Mouse (Mus musculus) heart, embryonic 15.5 days (tissue): ENCODE measurements around the gene Snx30. TPM values are rescaled to one million over a fixed set of nuclear protein-coding genes. Genes with fewer than 3 reads are reported as not detected.
A peak's percentile ranks its signal among the peaks of the same experiment; 100 is the strongest.

ENCODE experiments used
- ATAC-seq: fragments of 200-750 bp; cut with Nextera tagmentation; replicated peaks from 2 replicates; pipeline ENCODE4 v1.8.0; 2017; ENCODE audit warnings: low read depth, moderate TSS enrichment; ENCODE audit not compliant: insufficient number of reproducible peaks, insufficient read depth, low FRiP score
- H3K27ac ChIP-seq: fragments of 300-500 bp; sonication (generic); 2 replicates; pipeline ENCODE4 v1.5.1; 2015; ENCODE audit warnings: mild to moderate bottlenecking, inconsistent platforms
- H3K27me3 ChIP-seq: fragments of 300-500 bp; sonication (generic); 2 replicates; pipeline ENCODE4 v1.6.1; 2015; ENCODE audit warnings: inconsistent platforms
- H3K36me3 ChIP-seq: fragments of 300-500 bp; sonication (generic); 2 replicates; pipeline ENCODE4 v1.6.1; 2015; ENCODE audit warnings: mild to moderate bottlenecking, inconsistent platforms
- H3K4me1 ChIP-seq: fragments of 300-500 bp; sonication (generic); replicated peaks from 2 replicates; pipeline ENCODE4 v1.6.1; 2015; ENCODE audit warnings: inconsistent platforms
- H3K4me2 ChIP-seq: fragments of 300-500 bp; sonication (generic); 2 replicates; pipeline ENCODE4 v1.6.1; 2015; ENCODE audit warnings: inconsistent platforms, mild to moderate bottlenecking, moderate library complexity
- H3K4me3 ChIP-seq: fragments of 300-500 bp; sonication (generic); 2 replicates; pipeline ENCODE4 v1.5.1; 2015; ENCODE audit warnings: mild to moderate bottlenecking, inconsistent platforms
- H3K9ac ChIP-seq: fragments of 300-500 bp; sonication (generic); 2 replicates; pipeline ENCODE4 v1.6.1; 2015; ENCODE audit warnings: mild to moderate bottlenecking, inconsistent platforms
- H3K9me3 ChIP-seq: fragments of 300-500 bp; sonication (generic); replicated peaks from 2 replicates; pipeline ENCODE4 v1.6.1; 2016; ENCODE audit warnings: inconsistent platforms
- WGBS: fragments of 180-500 bp; shearing (Covaris S2); methylation state at CpG from one replicate; pipeline ENCODE4 v1.1.7; 2015; ENCODE audit warnings: mixed read lengths; 5-methylcytosine and 5-hydroxymethylcytosine counted together
- polyA plus RNA-seq: library from polyadenylated mRNA; unstranded; fragments of >200 nt; fragmentation: Nextera tagmentation; extraction: Ambion mirVana; gene quantifications from 2 replicates; pipeline ENCODE4 v1.2.1, GENCODE M21; 2015

Gene Snx30
- polyA plus RNA-seq, 1 experiment from 2014 or later = 5.3 TPM

DNA sequence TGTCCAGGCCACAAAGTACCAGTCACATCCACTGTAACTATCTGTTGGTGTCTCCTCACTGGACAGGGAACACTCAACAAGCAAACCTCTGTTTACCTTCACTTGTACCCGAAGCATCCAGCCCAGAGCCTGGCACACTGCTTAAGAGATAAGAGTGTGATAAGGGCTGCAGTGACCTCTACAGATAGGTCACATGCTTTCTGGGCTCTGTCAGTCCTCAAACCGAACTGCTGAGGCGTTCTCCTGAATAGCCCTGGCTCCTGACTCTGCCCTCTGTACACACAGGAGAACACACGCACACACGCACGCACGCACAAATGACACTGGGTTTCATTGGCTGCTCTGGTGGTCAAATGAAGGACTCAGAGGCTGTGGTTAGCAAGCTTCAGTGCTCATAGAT lies 8.5 kb downstream of the Snx30 start:
- 27% methylated on average over 7 of the region's 7 CpGs for WGBS
- no peak overlapping the region for H3K9ac ChIP-seq
- H3K36me3 ChIP-seq = no peaks in the 10 kb centered on the region
- H3K27me3 ChIP-seq = no peaks in the 10 kb centered on the region
- no peaks in the 10 kb centered on the region for H3K9me3 ChIP-seq
- peak; percentile 54; the same call in 1 of the 2 replicates for ATAC-seq
- H3K4me2 ChIP-seq = no peak overlapping the region
- H3K4me1 ChIP-seq = peaks cover 54% of the 10 kb centered on the region
- no peak overlapping the region for H3K4me3 ChIP-seq
- peak overlapping the region; percentile 48; the same call in 1 of the 2 replicates for H3K27ac ChIP-seq

GRCm38 (mm10) chr4:59815121-59815810 lies 9.6 kb downstream of the Snx30 start:
- Histone ChIP-seq H3K27me3 (no peaks in the 10 kb centered on the region), H3K36me3 (no peaks in the 10 kb centered on the region), H3K27ac (peak overlapping the region; percentile 48), H3K4me3 (no peak overlapping the region), H3K9me3 (no peaks in the 10 kb centered on the region), H3K9ac (peak overlapping the region; percentile 10; the same call in 1 of the 2 replicates), H3K4me1 (peaks cover 63% of the 10 kb centered on the region), H3K4me2 (no peak overlapping the region)
- no peak for ATAC-seq
- WGBS = 55% methylated on average over 4 of the region's 4 CpGs

DNA sequence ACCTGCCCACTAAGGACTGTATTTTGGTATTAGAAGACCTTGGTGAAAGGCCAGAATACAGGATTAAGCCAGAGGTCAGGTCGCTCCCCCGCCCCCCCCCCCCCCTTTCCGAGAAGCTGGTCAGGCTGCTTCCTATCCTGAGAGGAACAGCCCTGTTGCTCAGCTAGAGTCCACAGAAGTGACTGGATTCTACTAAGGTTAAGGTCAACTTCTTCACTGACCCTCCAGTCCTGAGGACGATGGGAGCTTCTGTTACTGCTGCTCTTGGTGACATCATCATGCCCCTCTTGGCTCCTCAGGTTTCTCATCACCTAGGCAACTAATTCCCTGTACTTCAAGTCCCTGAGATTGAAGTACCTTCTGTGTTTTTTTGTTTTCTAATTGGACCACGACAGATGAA lies 10.4 kb downstream of the Snx30 start:
- H3K4me1 ChIP-seq = peaks cover 63% of the 10 kb centered on the region
- no peaks in the 10 kb centered on the region for H3K36me3 ChIP-seq
- no peaks in the 10 kb centered on the region for H3K27me3 ChIP-seq
- no peak overlapping the region for H3K4me3 ChIP-seq
- no peak overlapping the region for H3K9ac ChIP-seq
- ATAC-seq = no peak
- H3K4me2 ChIP-seq = no peak overlapping the region
- H3K27ac ChIP-seq = no peak overlapping the region
- H3K9me3 ChIP-seq = no peaks in the 10 kb centered on the region
- WGBS = 62% methylated on average over 5 of the region's 5 CpGs

GRCm38 (mm10) chr4:59816477-59816876 lies 10.8 kb downstream of the Snx30 start:
- Histone ChIP-seq H3K36me3 (no peaks in the 10 kb centered on the region), H3K9me3 (no peaks in the 10 kb centered on the region), H3K4me1 (peaks cover 63% of the 10 kb centered on the region), H3K27me3 (no peaks in the 10 kb centered on the region), H3K4me2 (no peak overlapping the region), H3K9ac (no peak overlapping the region), H3K4me3 (no peak overlapping the region), H3K27ac (no peak overlapping the region)
- 47% methylated on average over 9 of the region's 9 CpGs for WGBS
- no peak for ATAC-seq

- Histone ChIP-seq H3K36me3 (no peaks in the 10 kb centered on the region), H3K4me3 (no peak overlapping the region), H3K4me2 (no peak overlapping the region), H3K9ac (no peak overlapping the region), H3K9me3 (no peaks in the 10 kb centered on the region), H3K27me3 (no peaks in the 10 kb centered on the region), H3K4me1 (peaks cover 68% of the 10 kb centered on the region), H3K27ac (no peak overlapping the region)
- WGBS = 69% methylated on average over 5 of the region's 5 CpGs
- no peak for ATAC-seq
Observed at GRCm38 (mm10) chr4:59817790-59818189, 12.2 kb downstream of the Snx30 start.

- Histone ChIP-seq H3K4me2 (no peak overlapping the region), H3K9ac (no peak overlapping the region), H3K9me3 (no peaks in the 10 kb centered on the region), H3K36me3 (no peaks in the 10 kb centered on the region), H3K4me3 (no peak overlapping the region), H3K4me1 (peaks cover 72% of the 10 kb centered on the region), H3K27ac (peak overlapping the region; percentile 69), H3K27me3 (no peaks in the 10 kb centered on the region)
- WGBS = 74% methylated on average over 10 of the region's 10 CpGs
- ATAC-seq = no peak
Observed at GRCm38 (mm10) chr4:59818498-59818897, 12.9 kb downstream of the Snx30 start.

DNA sequence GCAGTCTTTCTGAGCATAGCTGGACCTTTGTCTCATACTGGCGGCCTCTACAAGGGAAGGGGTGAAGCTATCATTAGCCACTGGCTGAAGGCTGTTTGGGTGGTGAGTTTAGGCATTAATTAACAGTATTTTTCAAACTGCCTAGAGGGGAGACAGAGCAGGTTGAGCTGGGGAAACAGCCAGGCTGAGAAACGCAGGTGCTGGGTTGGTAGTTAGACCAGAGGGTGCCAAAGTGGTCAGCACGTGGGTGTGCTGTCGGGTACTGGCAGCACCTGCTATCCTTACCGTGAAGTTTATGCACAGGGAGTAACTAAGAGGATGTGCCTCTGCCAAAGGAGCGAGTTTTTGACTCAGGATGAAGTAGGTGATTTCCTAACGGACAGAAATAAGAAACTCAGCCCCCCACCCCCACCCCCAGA lies 13.4 kb downstream of the Snx30 start:
- Histone ChIP-seq H3K4me2 (peak overlapping the region; percentile 37), H3K4me1 (peaks cover 69% of the 10 kb centered on the region), H3K4me3 (no peak overlapping the region), H3K9ac (no peak overlapping the region), H3K9me3 (no peaks in the 10 kb centered on the region), H3K36me3 (no peaks in the 10 kb centered on the region), H3K27ac (peak overlapping the region; percentile 69), H3K27me3 (no peaks in the 10 kb centered on the region)
- 47% methylated on average over 7 of the region's 7 CpGs for WGBS
- peak; percentile 25; the same call in 1 of the 2 replicates for ATAC-seq

GRCm38 (mm10) chr4:59819477-59820022 lies 13.9 kb downstream of the Snx30 start:
- H3K27ac ChIP-seq = peak overlapping the region; percentile 69
- WGBS = 33% methylated on average over 12 of the region's 12 CpGs
- no peaks in the 10 kb centered on the region for H3K27me3 ChIP-seq
- H3K4me2 ChIP-seq = peak overlapping the region; percentile 37
- peaks cover 64% of the 10 kb centered on the region for H3K4me1 ChIP-seq
- peak; percentile 34; the same call in 1 of the 2 replicates for ATAC-seq
- no peaks in the 10 kb centered on the region for H3K36me3 ChIP-seq
- no peaks in the 10 kb centered on the region for H3K9me3 ChIP-seq
- no peak overlapping the region for H3K4me3 ChIP-seq
- H3K9ac ChIP-seq = no peak overlapping the region

- Histone ChIP-seq H3K27ac (no peak overlapping the region), H3K36me3 (no peaks in the 10 kb centered on the region), H3K9ac (no peak overlapping the region), H3K4me2 (no peak overlapping the region), H3K9me3 (no peaks in the 10 kb centered on the region), H3K4me1 (peaks cover 44% of the 10 kb centered on the region), H3K27me3 (no peaks in the 10 kb centered on the region), H3K4me3 (no peak overlapping the region)
- 88% methylated on average over 1 of the region's 1 CpGs for WGBS
- ATAC-seq = no peak
Observed at GRCm38 (mm10) chr4:59821516-59821915, 15.9 kb downstream of the Snx30 start.

DNA sequence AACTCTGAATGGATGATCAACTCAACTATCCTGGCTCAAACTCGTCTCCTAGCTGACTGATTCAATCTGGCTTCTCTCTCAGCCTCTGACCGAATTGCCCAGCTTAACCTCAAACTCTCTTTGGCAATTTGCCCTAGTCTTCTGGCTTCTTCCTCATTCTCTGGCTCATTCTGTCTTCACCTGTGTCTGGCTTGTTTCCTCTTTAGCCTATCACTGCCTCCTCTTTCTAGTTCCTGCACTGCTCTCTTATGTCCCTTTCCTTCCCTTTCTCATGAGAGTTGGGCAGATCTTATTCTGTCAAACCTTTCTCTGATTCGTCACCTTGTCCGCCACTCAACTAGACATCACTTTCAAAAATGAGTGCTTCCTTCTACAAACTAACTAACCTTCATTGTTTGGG lies 16.5 kb downstream of the Snx30 start:
- Histone ChIP-seq H3K27ac (no peak overlapping the region), H3K4me1 (peaks cover 38% of the 10 kb centered on the region), H3K4me3 (no peak overlapping the region), H3K4me2 (no peak overlapping the region), H3K36me3 (no peaks in the 10 kb centered on the region), H3K9me3 (no peaks in the 10 kb centered on the region), H3K9ac (no peak overlapping the region), H3K27me3 (no peaks in the 10 kb centered on the region)
- no peak for ATAC-seq
- WGBS = 66% methylated on average over 4 of the region's 4 CpGs

- no peak overlapping the region for H3K9ac ChIP-seq
- no peak overlapping the region for H3K27ac ChIP-seq
- H3K9me3 ChIP-seq = no peaks in the 10 kb centered on the region
- no peak overlapping the region for H3K4me2 ChIP-seq
- no peak overlapping the region for H3K4me3 ChIP-seq
- H3K36me3 ChIP-seq = no peaks in the 10 kb centered on the region
- no peak for ATAC-seq
- WGBS = 30% methylated on average over 7 of the region's 7 CpGs
- H3K27me3 ChIP-seq = no peaks in the 10 kb centered on the region
- peaks cover 27% of the 10 kb centered on the region for H3K4me1 ChIP-seq
Observed at GRCm38 (mm10) chr4:59823470-59823869, 17.8 kb downstream of the Snx30 start.

DNA sequence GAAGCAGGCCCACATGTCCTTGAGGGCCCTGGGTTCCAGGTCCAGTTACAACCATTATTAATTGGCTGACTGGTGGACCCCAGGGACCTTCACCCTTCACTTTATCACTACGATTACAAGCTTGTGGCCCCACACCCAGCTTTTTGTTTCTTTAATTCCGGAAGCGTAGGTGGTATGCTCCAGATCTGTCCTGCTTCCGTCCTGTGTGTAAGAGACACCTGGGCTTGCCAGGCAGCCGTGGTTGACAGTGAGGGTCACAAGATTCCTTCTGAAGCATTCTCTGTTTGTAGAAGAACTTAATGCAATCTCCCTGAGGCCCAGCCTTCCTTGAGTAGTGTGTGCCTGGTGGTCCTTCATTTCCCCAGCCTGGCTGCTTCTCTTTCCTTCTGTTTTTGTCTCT lies 19.2 kb downstream of the Snx30 start:
- H3K36me3 ChIP-seq = no peaks in the 10 kb centered on the region
- H3K4me3 ChIP-seq = no peak overlapping the region
- WGBS = 85% methylated on average over 5 of the region's 5 CpGs
- no peaks in the 10 kb centered on the region for H3K27me3 ChIP-seq
- no peaks in the 10 kb centered on the region for H3K9me3 ChIP-seq
- ATAC-seq = no peak
- H3K4me1 ChIP-seq = peaks cover 13% of the 10 kb centered on the region
- H3K4me2 ChIP-seq = no peak overlapping the region
- no peak overlapping the region for H3K9ac ChIP-seq
- no peak overlapping the region for H3K27ac ChIP-seq
